Mouse (Mus musculus) megakaryocyte, embryonic 14.5 days (primary cell): ENCODE measurements at regions not wholly inside any gene's neighbourhood (a gene's known extent, or its start where the extent isn't known, plus 50 kb on each side); places are given as distances from the start of the nearest gene placed in this dataset.

Experiments used
- FLI1 ChIP-seq: IDR thresholded peaks from 2 replicates; pipeline ENCODE4 v1.6.1; 2012; ENCODE audit warnings: low read length, inconsistent platforms, mixed read lengths
- GATA1 ChIP-seq: IDR thresholded peaks from 3 replicates; pipeline ENCODE4 v1.6.1; 2012; ENCODE audit warnings: mixed read lengths, low read length, inconsistent platforms, borderline replicate concordance

DNA sequence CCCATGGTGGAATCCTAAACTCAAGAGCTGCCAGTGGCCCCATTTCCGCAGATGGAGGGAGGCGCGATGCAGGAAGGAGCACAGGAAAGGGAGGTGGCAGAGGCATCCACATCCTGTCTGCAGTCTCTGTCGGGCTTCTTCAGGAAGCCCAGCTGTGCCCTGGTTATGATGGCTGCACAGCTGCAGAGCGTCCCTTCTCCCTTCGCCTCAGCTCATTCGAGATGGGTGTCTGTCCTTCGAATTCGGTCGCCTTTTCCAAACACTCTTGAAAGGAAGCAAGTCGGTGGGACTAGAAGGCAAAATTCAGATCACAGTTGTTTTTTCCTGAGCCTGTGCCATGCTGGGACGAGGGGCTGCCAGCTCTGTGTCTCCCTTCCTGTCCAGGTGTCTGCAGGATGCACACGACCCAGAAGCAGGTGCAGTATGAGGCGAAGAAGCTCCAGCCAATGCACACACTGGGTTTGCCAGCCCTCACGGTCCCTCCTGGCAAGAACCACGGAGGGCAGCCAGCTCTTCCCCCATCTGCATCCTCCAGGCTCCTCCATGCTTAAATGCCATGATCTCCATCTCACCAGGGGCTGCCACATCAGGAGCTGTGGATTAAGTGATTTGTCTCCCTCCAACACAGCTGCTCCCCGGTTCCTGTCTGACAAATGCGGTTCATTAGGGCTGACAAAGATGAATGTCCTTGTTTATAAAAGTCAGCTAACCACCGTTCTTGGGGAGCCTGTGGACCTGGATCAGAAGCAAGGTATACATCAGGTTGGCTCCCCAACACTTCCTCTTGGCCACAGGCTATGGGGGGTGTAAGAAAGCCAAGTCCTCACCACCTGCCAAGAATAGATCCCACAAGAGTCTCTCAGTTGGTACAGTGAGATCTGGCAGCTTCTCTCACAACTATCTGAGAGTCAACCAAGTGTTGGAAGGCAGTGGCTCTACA lies 79.3 kb upstream of the Wscd1 start:
- TF ChIP-seq GATA1: no peak
- TF ChIP-seq FLI1: no peak
